Mouse (Mus musculus) brown adipose tissue, adult 24 weeks (tissue): ENCODE data around the gene Fam71b. TPM values are rescaled to one million over a fixed set of nuclear protein-coding genes. Genes with fewer than 3 reads are reported as not detected.

Experiments
- H3K27ac ChIP-seq: fragments of 200-500 bp; replicated peaks from 2 replicates; pipeline ENCODE4 v1.5.1; 2012; ENCODE audit warnings: low read depth, mild to moderate bottlenecking, low read length
- H3K4me1 ChIP-seq: fragments of 200-500 bp; 2 replicates; pipeline ENCODE4 v1.6.1; 2012; ENCODE audit warnings: low read length, mixed read lengths; ENCODE audit not compliant: control insufficient read depth, insufficient read depth, insufficient read length
- H3K4me3 ChIP-seq: fragments of 200-500 bp; 2 replicates; pipeline ENCODE4 v1.5.1; 2012; ENCODE audit warnings: low read depth, mild to moderate bottlenecking, low read length, moderate library complexity; ENCODE audit not compliant: insufficient read depth
- polyA plus RNA-seq: library from polyadenylated mRNA; stranded (reverse); fragments of >200 nt; gene quantifications from 2 replicates; pipeline ENCODE4 v1.2.4, GENCODE M21; 2012; ENCODE audit not compliant: missing spikeins, insufficient read depth, insufficient read length

The Fam71b gene
- polyA plus RNA-seq, 1 experiment: not detected

GRCm38 (mm10) chr11:46373071-46374030, 23.0 kb upstream of the Fam71b start:
- H3K4me1 ChIP-seq: no peaks in the 10 kb centered on the region
- H3K27ac ChIP-seq: no peak overlapping the region
- no peak overlapping the region for H3K4me3 ChIP-seq

DNA sequence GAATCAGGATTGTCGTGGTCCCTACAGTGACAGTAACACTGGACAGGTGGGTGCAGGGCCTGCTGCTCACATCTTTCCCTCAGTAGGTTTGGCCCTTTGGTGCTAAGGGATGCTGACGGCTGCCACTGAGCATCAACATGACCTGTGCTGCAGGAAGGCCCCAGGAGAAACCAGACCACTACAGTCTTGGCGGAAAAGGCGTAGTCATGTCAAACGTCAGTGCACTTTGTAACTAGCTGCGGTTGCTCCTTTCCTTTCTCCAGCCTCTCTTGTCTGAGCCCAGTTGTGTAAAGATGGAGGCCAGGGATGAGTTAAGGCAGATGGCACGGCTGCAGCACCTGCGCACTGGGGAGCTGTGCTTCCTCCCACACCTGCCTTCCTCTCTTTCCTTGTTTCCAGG, 21.3 kb upstream of the Fam71b start:
- Histone ChIP-seq H3K4me3 (no peak overlapping the region), H3K27ac (no peak overlapping the region), H3K4me1 (no peaks in the 10 kb centered on the region)

GRCm38 (mm10) chr11:46377316-46377715, 19.0 kb upstream of the Fam71b start:
- Histone ChIP-seq H3K27ac (no peak overlapping the region), H3K4me1 (no peaks in the 10 kb centered on the region), H3K4me3 (no peak overlapping the region)

DNA sequence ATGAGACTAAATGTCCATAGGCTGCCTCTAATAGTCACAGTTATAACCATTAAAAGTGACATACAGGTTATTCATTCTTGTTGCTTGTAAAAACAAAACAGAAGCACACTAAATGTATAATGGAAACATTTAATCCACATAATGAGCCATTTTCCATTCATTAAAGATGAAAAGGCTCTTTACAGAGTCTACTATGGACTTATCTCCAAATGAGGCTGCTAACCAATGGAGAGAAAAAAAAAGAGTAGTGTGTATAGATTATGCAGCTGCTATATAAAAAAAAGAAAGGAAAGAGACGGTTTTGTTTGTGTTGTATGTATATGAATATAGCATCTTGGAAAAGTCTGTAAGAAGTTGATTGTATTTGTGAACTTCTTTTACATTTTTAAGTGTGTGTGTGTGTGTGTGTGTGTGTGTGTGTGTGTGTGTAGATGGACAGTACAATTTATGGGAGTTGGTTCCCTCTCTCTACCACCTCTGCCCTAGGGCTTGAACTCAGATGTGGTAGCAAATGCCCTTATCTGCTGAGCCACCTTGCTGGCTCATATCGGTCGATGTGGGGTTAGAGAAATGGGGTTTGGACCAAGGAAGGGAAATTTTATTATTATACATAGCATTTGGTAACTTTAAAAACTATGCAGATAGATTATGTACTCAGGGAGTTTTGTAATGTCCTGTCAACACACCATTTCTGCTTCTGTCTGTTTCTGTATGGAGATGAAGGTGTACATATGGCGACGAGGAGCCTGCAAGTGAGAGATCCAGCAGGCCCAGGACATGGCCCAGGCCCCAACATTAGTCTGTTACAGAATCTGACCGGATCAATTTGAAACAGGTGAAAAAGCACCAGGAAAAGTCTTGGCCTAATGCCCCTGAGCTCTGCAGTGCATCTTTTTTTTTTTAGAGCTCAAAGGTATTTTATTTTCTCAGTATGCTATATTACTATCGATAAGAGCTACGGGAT, 18.3 kb upstream of the Fam71b start:
- Histone ChIP-seq H3K4me3 (no peak overlapping the region), H3K4me1 (no peaks in the 10 kb centered on the region), H3K27ac (no peak overlapping the region)

DNA sequence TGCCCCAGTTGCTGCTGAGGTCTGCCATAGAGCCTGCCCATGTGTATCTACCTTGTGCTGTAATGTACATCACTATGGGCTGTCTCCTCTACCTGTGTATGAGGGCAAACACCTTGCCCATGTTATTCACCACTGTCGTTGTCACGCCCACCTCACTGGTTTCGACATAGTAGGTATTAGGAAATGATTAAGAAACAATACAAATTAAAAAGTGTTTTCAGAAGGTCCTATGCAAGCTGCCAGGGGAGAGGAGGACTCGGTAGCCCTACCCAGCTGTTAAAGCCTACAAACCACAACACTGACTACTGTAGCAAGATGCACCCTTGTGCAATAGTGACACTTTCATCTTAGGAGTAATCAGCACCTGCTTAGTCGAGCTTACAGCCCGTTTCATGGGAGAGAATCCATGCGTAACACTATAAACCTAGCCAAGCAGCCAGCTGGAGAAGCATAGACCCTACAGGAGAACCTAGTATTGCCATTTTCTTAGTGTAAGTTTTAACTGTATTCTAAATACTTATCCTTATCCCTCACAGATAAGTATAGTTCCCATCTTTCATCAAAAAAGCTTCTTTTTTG, 16.2 kb upstream of the Fam71b start:
- Histone ChIP-seq H3K4me1 (no peaks in the 10 kb centered on the region), H3K27ac (no peak overlapping the region), H3K4me3 (no peak overlapping the region)

DNA sequence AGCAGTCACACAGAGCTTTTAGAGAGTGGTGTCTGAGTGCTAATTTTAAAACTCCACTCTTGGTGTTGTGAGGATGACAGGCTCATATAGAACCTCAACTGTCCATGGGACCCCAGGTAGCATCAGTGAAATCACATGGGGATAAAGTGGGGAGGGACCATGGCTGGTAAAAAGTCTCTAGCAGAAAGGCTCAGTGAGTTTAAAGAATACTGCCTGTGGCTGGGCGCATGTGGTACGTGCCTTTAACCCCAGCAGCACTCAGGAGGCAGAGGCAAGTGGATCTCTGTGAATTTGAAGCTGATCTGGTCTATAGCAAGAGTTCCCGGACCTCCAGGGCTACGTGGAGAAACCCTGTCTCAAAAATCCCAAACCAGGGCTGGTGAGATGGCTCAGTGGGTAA, 13.9 kb upstream of the Fam71b start:
- no peak overlapping the region for H3K4me3 ChIP-seq
- H3K27ac ChIP-seq: no peak overlapping the region
- no peaks in the 10 kb centered on the region for H3K4me1 ChIP-seq

DNA sequence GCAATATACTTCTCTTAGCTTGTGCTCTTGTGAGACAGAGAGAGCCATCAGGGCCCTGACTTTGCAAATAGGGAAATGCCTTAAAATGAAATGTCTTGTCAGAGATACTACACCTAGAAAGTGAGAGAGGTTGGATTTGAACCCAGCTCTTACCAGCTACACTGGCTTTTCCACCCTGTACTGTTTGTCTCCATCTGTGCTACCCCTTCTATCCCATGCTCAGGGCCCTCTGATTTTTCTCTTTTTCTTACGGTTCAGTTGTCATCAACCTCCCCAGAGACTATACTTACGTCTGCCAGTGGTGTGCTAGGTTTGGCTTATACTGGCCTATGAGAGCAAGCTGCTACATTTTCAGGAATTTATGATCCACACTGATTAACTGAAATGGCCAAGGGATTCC, 11.4 kb upstream of the Fam71b start:
- Histone ChIP-seq H3K4me3 (no peak overlapping the region), H3K27ac (no peak overlapping the region), H3K4me1 (no peaks in the 10 kb centered on the region)

DNA sequence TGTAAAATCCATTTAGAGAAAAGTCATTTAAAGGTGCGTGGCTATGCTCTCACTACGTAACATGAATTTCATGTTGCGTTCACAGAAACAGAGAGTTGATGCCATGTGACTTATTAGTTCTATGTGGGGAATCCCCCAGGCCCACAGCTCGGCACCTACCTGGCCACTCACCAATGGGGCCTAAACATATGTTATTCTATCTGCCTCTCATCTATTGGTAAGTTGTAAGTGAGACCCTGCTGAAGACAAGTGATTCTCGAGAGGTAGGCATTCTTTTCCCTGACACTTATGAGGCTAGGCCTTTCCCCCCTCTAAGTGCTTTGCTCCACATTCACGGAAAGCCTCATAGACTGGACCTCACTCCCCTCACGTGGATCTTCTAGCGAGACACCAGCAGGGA, 9.8 kb upstream of the Fam71b start:
- H3K4me1 ChIP-seq: no peaks in the 10 kb centered on the region
- no peak overlapping the region for H3K27ac ChIP-seq
- H3K4me3 ChIP-seq: no peak overlapping the region

DNA sequence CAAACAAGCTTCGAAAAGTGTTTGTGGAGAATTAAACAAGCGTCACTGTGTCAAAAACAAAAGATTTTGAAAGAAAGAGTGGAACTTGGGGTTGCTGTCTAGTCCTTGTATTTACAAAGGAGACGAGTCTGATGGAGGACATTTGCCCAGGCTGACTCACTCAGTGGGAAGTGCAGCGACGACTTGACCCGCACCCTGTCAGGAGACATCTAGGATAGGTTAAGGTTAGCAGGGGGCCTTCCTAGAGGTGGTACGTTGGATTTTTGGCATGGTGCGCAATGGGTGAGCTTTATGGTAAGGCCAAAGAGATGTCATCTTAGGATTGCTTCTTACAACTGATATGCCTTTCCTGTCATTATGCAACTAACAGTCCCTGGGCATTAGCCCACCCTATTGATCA, 9.3 kb upstream of the Fam71b start:
- no peak overlapping the region for H3K4me3 ChIP-seq
- no peaks in the 10 kb centered on the region for H3K4me1 ChIP-seq

DNA sequence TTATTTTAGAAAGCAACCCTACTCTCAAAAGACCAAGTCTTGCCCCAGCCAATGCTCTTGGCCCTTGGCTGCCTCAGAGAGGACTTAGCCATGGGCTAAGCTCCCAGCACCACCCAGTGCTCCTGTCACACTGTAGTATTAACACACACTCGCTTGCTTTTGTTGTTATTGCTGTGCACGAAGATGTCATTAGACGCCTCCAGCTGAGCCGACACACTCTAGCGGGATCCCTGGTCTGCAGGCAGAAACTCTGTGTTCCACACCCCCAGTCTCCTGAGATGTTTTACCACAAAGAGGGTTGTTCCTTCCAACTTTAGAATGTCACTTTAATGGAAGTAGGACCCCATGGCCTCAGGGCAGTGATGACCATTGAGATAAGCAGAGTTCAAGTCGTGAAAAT, 7.9 kb upstream of the Fam71b start:
- Histone ChIP-seq H3K27ac (no peak overlapping the region), H3K4me1 (no peaks in the 10 kb centered on the region), H3K4me3 (no peak overlapping the region)

More for the DNA sequence above, 9.3 kb upstream of the Fam71b start:
- no peak overlapping the region for H3K27ac ChIP-seq

DNA sequence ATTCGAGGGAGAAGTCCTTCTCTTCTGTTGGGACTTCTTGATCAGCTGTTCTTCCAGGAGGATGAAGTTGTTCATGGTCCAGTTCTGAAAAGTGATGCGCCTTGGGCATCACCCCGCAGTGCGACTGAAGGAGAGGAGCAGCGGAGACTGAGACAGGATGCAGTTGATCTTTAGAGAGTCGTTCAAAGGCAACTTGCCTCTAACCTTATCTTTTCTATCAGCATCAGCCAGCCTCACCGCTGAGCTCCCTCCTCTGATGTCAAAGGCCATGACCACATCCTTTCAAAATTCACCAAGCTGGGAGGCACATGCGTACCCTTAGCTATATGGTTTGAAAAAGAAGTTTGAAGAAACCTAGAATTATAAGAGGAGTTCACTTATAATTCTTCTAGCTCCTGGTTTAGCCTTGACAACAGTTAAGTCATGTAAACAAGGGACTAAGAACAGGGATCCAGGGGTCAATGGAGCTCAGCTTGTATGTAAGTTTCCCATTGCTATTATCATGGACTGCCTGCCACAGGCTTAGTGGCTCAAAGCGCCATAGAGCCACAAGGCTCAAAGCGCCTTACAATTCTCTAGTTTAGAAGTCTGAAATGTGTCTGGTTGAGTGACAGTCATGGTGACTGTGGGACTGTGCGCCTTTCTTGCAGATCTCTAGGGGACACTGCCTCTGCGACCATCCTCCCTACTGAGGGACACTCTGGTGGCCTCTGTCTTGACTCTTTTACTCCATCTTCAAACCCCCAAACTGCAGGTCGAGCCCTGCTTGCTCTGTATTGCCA, 6.8 kb upstream of the Fam71b start, which contains the start of gene Itk:
Gene Itk, minus strand, starts transcription at position 180 of the 782 bp plus-strand sequence.
- Histone ChIP-seq H3K4me3 (no peak within 1 kb of the TSS), H3K4me1 (no peaks in the 10 kb centered on the region), H3K27ac (no peak within 1 kb of the TSS)

DNA sequence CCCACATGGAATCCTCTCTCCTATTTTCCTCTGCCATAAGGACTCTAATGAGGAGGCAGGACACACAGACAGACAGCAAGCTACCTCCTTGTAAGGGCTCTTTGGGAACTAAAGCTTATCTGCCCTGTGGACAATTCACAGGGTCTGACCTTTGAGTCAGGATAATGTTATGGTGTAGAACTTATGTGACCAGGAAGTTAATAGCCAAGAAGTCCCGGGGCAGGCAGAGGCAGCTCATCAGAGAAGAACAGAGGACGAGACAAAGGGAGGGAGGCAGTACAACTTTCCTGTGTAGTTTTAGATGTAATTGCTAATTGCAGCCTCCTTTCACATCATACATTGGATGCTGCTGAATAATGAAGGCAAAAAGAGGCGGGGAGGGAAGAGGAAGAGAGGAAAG, 5.7 kb upstream of the Fam71b start:
- Histone ChIP-seq H3K27ac (no peak overlapping the region), H3K4me3 (no peak overlapping the region), H3K4me1 (no peaks in the 10 kb centered on the region)

- no peak overlapping the region for H3K27ac ChIP-seq
- H3K4me1 ChIP-seq: no peaks in the 10 kb centered on the region
- H3K4me3 ChIP-seq: no peak overlapping the region
Observed at GRCm38 (mm10) chr11:46392890-46393289, 3.5 kb upstream of the Fam71b start.

DNA sequence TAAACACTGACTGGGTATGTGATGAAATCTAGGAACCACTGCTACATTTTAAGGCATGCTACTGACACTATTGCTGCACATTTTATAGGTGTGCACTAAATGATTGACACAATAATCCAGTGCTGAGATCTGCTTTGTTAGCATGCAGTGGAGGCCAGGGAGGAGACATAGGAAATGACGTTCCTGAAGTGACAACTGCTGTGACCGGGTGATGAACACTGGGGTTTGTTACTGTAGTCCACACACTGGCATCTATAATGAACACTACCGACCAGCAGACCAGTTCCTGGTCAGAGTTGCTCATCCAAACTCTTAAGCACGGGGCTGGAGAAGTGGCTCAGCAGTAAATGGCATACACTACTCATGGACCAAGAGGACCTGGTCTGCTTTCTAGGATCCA, 2.9 kb upstream of the Fam71b start:
- Histone ChIP-seq H3K4me1 (no peaks in the 10 kb centered on the region), H3K27ac (no peak overlapping the region), H3K4me3 (no peak overlapping the region)
